Mouse (Mus musculus): ENCODE results near the gene Bub3. TPM values are rescaled to one million over a fixed set of nuclear protein-coding genes. Genes with fewer than 3 reads are reported as not detected.

The Bub3 gene
- polyA plus RNA-seq, 1 experiment from 2014 or later, result 188 TPM

DNA sequence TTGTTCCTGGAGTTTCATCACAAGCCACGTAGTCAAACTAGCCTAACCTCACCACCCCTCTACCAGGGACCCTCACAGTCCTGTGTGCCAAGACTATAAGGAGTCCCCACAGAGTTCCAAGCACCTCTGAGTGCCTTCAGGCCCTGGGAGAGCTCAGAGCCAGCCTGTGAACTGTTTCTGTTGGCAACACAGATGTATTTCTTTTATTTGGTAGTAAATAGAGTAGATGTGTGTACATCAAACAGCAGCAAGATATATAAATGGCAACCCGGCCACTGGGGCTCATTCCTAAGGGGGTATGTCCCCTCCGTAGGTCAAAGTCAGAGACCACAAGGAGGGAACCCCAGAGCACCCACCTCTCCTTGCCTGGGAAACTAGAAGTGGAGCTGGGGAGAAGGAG, 11.5 kb upstream of the Bub3 start, which contains the start of gene Hmx2:
Gene Hmx2 (plus strand): TSS at position 301 of the 400 bp plus-strand sequence.
- no peak for ATAC-seq
- H3K4me2 ChIP-seq (replicated peaks), result no peak within 1 kb of the TSS
- no peaks in the 10 kb centered on the region for H3K9me3 ChIP-seq
- peaks cover 10% of the 10 kb centered on the region for H3K4me1 ChIP-seq (replicated peaks)
- H3K9ac ChIP-seq, result no peak within 1 kb of the TSS
- H3K27ac ChIP-seq, result no peak within 1 kb of the TSS
- WGBS, result 1% methylated on average over 3 of the region's 3 CpGs
- H3K27me3 ChIP-seq (replicated peaks), result peaks cover 94% of the 10 kb centered on the region
- no peak within 1 kb of the TSS for H3K4me3 ChIP-seq (replicated peaks)
- H3K36me3 ChIP-seq, result no peaks in the 10 kb centered on the region

DNA sequence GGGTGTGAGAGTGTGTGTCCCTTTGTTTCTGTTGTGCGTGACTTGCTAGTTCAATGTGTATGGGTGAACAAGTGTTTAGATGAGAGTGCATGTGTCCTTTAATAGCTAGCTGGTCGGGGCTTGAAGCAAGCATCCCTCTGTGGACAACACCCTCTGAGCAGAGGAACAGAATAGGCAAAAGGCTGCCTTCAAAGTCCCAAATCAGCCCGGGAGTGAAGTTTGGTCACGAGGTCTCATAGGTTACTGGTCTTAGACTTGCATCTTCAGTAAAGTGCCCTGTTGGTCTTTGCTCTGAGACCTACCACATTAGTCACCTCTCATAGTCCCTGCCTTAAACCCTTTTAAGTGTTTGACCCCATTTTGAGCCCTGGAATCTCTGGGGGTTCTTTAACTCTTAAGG, 8.6 kb upstream of the Bub3 start:
- peaks cover 21% of the 10 kb centered on the region for H3K4me1 ChIP-seq (replicated peaks)
- no peak overlapping the region for H3K4me2 ChIP-seq (replicated peaks)
- no peak overlapping the region for H3K27ac ChIP-seq
- H3K4me3 ChIP-seq (replicated peaks), result no peak overlapping the region
- ATAC-seq, result no peak
- no peaks in the 10 kb centered on the region for H3K9me3 ChIP-seq
- H3K9ac ChIP-seq, result no peak overlapping the region
- 2% methylated on average over 4 of the region's 4 CpGs for WGBS
- peaks cover 92% of the 10 kb centered on the region for H3K27me3 ChIP-seq (replicated peaks)
- H3K36me3 ChIP-seq, result no peaks in the 10 kb centered on the region

GRCm38 (mm10) chr7:131551931-131552741, 7.9 kb upstream of the Bub3 start:
- Histone ChIP-seq H3K4me2 (replicated peaks) (no peak overlapping the region), H3K4me3 (replicated peaks) (no peak overlapping the region), H3K36me3 (no peaks in the 10 kb centered on the region), H3K27ac (no peak overlapping the region), H3K9ac (no peak overlapping the region), H3K4me1 (replicated peaks) (peaks cover 26% of the 10 kb centered on the region), H3K27me3 (replicated peaks) (peaks cover 92% of the 10 kb centered on the region), H3K9me3 (no peaks in the 10 kb centered on the region)
- ATAC-seq, result no peak
- 1% methylated on average over 42 of the region's 42 CpGs for WGBS

DNA sequence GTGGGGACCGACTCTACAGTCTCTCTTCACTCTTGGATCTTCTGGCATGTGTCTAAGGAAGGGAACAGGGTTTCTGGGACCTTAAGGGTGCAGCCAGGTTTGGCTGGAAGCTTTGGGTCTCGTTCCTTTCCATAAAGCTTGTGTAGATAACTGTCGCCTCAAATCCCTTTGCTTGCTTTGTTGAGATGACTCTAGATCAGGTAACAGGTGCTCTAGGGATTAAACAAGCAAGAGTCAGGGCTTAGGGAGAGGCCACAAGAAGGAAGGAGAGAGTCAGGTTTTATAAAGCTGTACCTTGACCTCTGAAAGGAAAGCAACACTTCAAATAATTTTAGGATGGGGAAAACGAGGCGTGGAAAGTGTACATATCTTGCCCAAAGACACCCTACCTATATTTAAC, 7.2 kb upstream of the Bub3 start:
- H3K9me3 ChIP-seq, result no peaks in the 10 kb centered on the region
- H3K9ac ChIP-seq, result no peak overlapping the region
- no peak for ATAC-seq
- 2% methylated on average over 5 of the region's 5 CpGs for WGBS
- H3K27me3 ChIP-seq (replicated peaks), result peaks cover 92% of the 10 kb centered on the region
- no peak overlapping the region for H3K4me2 ChIP-seq (replicated peaks)
- H3K4me3 ChIP-seq (replicated peaks), result no peak overlapping the region
- peaks cover 26% of the 10 kb centered on the region for H3K4me1 ChIP-seq (replicated peaks)
- no peak overlapping the region for H3K27ac ChIP-seq
- H3K36me3 ChIP-seq, result no peaks in the 10 kb centered on the region

DNA sequence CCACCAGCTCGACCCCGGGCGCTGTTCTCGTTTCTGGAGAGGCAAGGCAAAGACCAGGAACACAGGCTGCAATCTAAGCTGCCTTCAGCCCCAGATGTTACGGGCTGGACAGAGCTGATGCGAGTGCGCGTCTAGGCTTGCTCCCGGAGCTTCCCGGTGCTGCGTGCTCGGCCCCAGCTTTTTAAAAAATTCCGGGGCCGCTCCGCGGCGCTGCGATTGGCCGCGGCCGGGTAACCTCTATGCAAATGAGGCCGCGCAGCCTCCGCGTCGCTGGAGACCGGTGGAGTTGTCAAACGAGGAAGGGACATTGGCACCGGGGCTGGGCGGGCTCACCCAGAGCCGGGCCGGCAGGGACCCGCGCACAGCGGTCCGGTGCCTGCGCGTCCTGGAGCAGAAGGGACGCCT, 6.2 kb upstream of the Bub3 start:
- Histone ChIP-seq H3K4me3 (replicated peaks) (peak overlapping the region; percentile 30), H3K27me3 (replicated peaks) (peaks cover 87% of the 10 kb centered on the region), H3K9me3 (no peaks in the 10 kb centered on the region), H3K27ac (no peak overlapping the region), H3K4me2 (replicated peaks) (peak overlapping the region; percentile 56), H3K9ac (no peak overlapping the region), H3K4me1 (replicated peaks) (peaks cover 26% of the 10 kb centered on the region), H3K36me3 (no peaks in the 10 kb centered on the region)
- under 1% methylated on average over 39 of the region's 39 CpGs for WGBS
- peak; percentile 37; the same call in 1 of the 2 replicates for ATAC-seq

GRCm38 (mm10) chr7:131554341-131555180, 5.5 kb upstream of the Bub3 start:
- WGBS, result under 1% methylated on average over 45 of the region's 45 CpGs
- Histone ChIP-seq H3K9ac (no peak overlapping the region), H3K4me2 (replicated peaks) (peak overlapping the region; percentile 56), H3K9me3 (no peaks in the 10 kb centered on the region), H3K4me3 (replicated peaks) (peak overlapping the region; percentile 30), H3K27ac (no peak overlapping the region), H3K4me1 (replicated peaks) (peaks cover 26% of the 10 kb centered on the region), H3K27me3 (replicated peaks) (peaks cover 81% of the 10 kb centered on the region), H3K36me3 (no peaks in the 10 kb centered on the region)
- peak; percentile 13; the same call in 1 of the 2 replicates for ATAC-seq

GRCm38 (mm10) chr7:131555301-131556081, 4.5 kb upstream of the Bub3 start:
- under 1% methylated on average over 66 of the region's 68 CpGs for WGBS
- H3K4me2 ChIP-seq (replicated peaks), result peak overlapping the region; percentile 45
- peak overlapping the region; percentile 25 for H3K4me3 ChIP-seq (replicated peaks)
- no peaks in the 10 kb centered on the region for H3K9me3 ChIP-seq
- no peak overlapping the region for H3K27ac ChIP-seq
- ATAC-seq, result no peak
- H3K36me3 ChIP-seq, result no peaks in the 10 kb centered on the region
- no peak overlapping the region for H3K9ac ChIP-seq
- H3K27me3 ChIP-seq (replicated peaks), result peaks cover 72% of the 10 kb centered on the region
- H3K4me1 ChIP-seq (replicated peaks), result peaks cover 26% of the 10 kb centered on the region

DNA sequence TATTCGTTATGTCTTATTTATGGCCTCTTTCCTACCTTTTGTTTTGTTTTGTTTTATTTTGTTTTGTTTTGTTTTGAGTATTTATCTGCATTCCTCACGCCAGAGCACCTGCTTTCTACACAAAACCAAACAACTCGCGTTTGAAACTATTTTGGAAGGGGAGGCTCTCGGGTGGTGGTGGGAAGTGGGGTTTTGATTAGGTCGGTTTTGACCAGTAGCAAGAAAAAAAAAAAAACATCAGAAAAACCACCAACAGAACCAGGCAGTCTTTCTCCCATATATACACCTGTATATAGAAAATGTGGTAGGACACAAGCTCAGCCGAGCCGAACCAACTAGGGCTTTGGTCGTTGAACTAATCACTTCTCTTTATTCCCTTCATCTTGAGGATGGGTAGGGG, 3.9 kb upstream of the Bub3 start:
- peak overlapping the region; percentile 45 for H3K4me2 ChIP-seq (replicated peaks)
- peaks cover 66% of the 10 kb centered on the region for H3K27me3 ChIP-seq (replicated peaks)
- ATAC-seq, result no peak
- 3% methylated on average over 9 of the region's 9 CpGs for WGBS
- H3K9ac ChIP-seq, result no peak overlapping the region
- no peaks in the 10 kb centered on the region for H3K9me3 ChIP-seq
- peaks cover 26% of the 10 kb centered on the region for H3K4me1 ChIP-seq (replicated peaks)
- no peaks in the 10 kb centered on the region for H3K36me3 ChIP-seq
- no peak overlapping the region for H3K27ac ChIP-seq
- H3K4me3 ChIP-seq (replicated peaks), result no peak overlapping the region

DNA sequence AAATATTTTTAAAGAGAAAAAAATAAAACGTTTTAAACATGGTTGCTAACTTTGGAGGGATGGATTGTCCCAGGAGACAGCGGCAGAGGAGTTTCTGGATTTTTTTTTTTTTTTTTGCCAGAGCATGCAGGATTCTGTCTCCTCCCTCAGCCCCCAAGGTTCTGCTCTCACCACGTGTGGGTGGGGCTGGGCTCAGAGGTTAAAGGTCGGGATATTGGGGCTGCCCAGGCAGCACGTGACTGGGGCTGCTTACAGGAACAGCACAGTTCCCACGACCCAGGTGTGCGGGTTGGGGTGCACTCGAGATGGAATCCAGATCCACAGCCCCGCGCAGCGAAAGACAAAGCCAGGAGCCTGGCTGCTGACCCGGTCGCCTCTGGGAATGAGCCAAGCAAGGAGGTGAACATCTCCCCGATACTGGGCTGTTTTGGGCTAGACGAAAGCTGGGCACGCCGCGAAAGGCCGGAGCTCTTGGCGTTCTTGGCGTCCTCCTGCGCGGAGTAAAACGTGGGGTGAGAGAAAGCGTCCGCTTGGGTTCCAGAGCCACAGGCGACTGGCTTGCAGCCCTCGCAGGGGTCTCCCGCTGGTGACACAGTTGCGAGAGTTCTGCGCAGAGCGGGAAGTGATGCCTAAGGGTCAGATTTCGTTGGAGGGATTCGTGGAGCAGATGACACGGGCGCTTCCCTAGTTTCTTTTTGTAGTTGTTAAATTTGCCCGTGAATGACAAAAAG, 3.3 kb upstream of the Bub3 start:
- Histone ChIP-seq H3K9me3 (no peaks in the 10 kb centered on the region), H3K9ac (no peak overlapping the region), H3K4me2 (replicated peaks) (peak overlapping the region; percentile 38), H3K4me3 (replicated peaks) (peak overlapping the region; percentile 6), H3K36me3 (no peaks in the 10 kb centered on the region), H3K4me1 (replicated peaks) (peaks cover 26% of the 10 kb centered on the region), H3K27me3 (replicated peaks) (peaks cover 60% of the 10 kb centered on the region), H3K27ac (no peak overlapping the region)
- ATAC-seq, result no peak
- under 1% methylated on average over 37 of the region's 37 CpGs for WGBS

- Histone ChIP-seq H3K4me3 (replicated peaks) (no peak overlapping the region), H3K36me3 (peaks cover 7% of the 10 kb centered on the region), H3K4me2 (replicated peaks) (no peak overlapping the region), H3K9ac (no peak overlapping the region), H3K27ac (no peak overlapping the region), H3K9me3 (no peaks in the 10 kb centered on the region), H3K4me1 (replicated peaks) (peaks cover 30% of the 10 kb centered on the region), H3K27me3 (replicated peaks) (peaks cover 50% of the 10 kb centered on the region)
- WGBS, result 46% methylated on average over 2 of the region's 2 CpGs
- ATAC-seq, result no peak
Observed at GRCm38 (mm10) chr7:131557751-131558150, 2.3 kb upstream of the Bub3 start.

DNA sequence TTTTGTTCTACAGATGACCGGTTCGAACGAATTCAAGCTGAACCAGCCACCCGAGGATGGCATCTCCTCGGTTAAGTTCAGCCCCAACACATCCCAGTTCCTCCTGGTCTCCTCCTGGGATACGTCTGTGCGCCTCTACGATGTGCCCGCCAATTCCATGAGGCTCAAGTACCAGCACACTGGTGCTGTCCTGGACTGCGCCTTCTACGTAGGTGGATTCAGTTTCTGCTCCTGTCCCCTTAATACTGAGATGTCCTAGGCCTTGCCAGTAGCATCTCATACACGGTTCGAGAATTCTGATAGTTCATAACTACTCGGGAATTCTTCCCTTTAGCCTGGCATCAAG, 648 bp downstream of the Bub3 start:
- H3K36me3 ChIP-seq, result peaks cover 10% of the 10 kb centered on the region
- peaks cover 21% of the 10 kb centered on the region for H3K27me3 ChIP-seq (replicated peaks)
- no peaks in the 10 kb centered on the region for H3K9me3 ChIP-seq
- peak overlapping the region; percentile 88 for H3K27ac ChIP-seq
- H3K4me3 ChIP-seq (replicated peaks), result peak overlapping the region; percentile 83
- under 1% methylated on average over 14 of the region's 14 CpGs for WGBS
- peak overlapping the region; percentile 51 for H3K4me2 ChIP-seq (replicated peaks)
- peak overlapping the region; percentile 85 for H3K9ac ChIP-seq
- peaks cover 16% of the 10 kb centered on the region for H3K4me1 ChIP-seq (replicated peaks)
- peak; percentile 62 for ATAC-seq
